Mouse (Mus musculus) MEL (cell line): ENCODE measurements around the gene Pcsk4. TPM values are rescaled to one million over a fixed set of nuclear protein-coding genes. Genes with fewer than 3 reads are reported as not detected.

Experiments
- DNase-seq: peaks from one replicate; pipeline ENCODE4 v3.0.0; 2011; ENCODE audit warnings: low read depth, low spot score
- H3K27ac ChIP-seq: 2 replicates; pipeline ENCODE4 v1.5.1; 2012; ENCODE audit warnings: low read depth, mild to moderate bottlenecking, control low read depth, low read length, moderate library complexity; ENCODE audit not compliant: control insufficient read depth
- H3K27me3 ChIP-seq, 2 experiments: fragments of 150-350 bp in 1 of 2; sonication (generic) in 1 of 2; 2 replicates each; pipeline ENCODE4 v1.6.1; 2012; ENCODE audit warnings: low read length in 2 of 2, mild to moderate bottlenecking in 2 of 2, improper control_type of control experiment in 1 of 2, moderate library complexity in 1 of 2; ENCODE audit not compliant: insufficient read depth in 2 of 2, control insufficient read depth in 1 of 2
- H3K36me3 ChIP-seq, 2 experiments: 2 replicates each; pipeline ENCODE4 v1.6.1; 2012 to 2014; ENCODE audit warnings: low read length in 2 of 2, improper control_type of control experiment in 1 of 2, inconsistent platforms in 1 of 2, mild to moderate bottlenecking in 1 of 2; ENCODE audit not compliant: insufficient read depth in 2 of 2, control insufficient read depth in 1 of 2
- H3K4me1 ChIP-seq, 2 experiments: fragments of 150-350 bp in 1 of 2; sonication (generic) in 1 of 2; 2 replicates each; pipeline ENCODE4 v1.6.1; 2012; ENCODE audit warnings: low read length in 2 of 2, improper control_type of control experiment in 1 of 2, mild to moderate bottlenecking in 1 of 2; ENCODE audit not compliant: insufficient read depth in 2 of 2, control insufficient read depth in 1 of 2
- H3K4me3 ChIP-seq, 2 experiments: fragments of 150-350 bp in 1 of 2; sonication (generic) in 1 of 2; 2 replicates each; pipeline ENCODE4 v1.5.1; 2012; ENCODE audit warnings: low read depth in 2 of 2, low read length in 2 of 2, mild to moderate bottlenecking in 2 of 2, moderate library complexity in 2 of 2, control low read depth in 1 of 2, improper control_type of control experiment in 1 of 2; ENCODE audit not compliant: control insufficient read depth in 1 of 2, insufficient read depth in 1 of 2
- H3K79me2 ChIP-seq: 2 replicates; pipeline ENCODE4 v1.6.1; 2012; ENCODE audit warnings: mild to moderate bottlenecking, low read length, moderate library complexity; ENCODE audit not compliant: control insufficient read depth, poor library complexity, insufficient read depth
- H3K9ac ChIP-seq: 2 replicates; pipeline ENCODE4 v1.6.1; 2012; ENCODE audit warnings: low read depth, mild to moderate bottlenecking, control low read depth, low read length, moderate library complexity; ENCODE audit not compliant: control insufficient read depth, poor library complexity, severe bottlenecking
- H3K9me3 ChIP-seq: fragments of 150-350 bp; sonication (generic); replicated peaks from 2 replicates; pipeline ENCODE4 v1.6.1; 2012; ENCODE audit warnings: mild to moderate bottlenecking, low read length, improper control_type of control experiment, moderate library complexity; ENCODE audit not compliant: insufficient read depth
- CHD2 ChIP-seq: IDR thresholded peaks from 2 replicates; pipeline ENCODE4 v1.6.1; 2011; ENCODE audit warnings: low read length, improper control_type of control experiment
- E2F4 ChIP-seq: IDR thresholded peaks from 2 replicates; pipeline ENCODE4 v1.6.1; 2011; ENCODE audit warnings: low read depth, low read length, improper control_type of control experiment, borderline replicate concordance
- ELF1 ChIP-seq: IDR thresholded peaks from 2 replicates; pipeline ENCODE4 v1.6.1; 2014; ENCODE audit warnings: low read depth, mild to moderate bottlenecking, inconsistent platforms, low read length, improper control_type of control experiment, moderate library complexity
- ETS1 ChIP-seq: IDR thresholded peaks from 2 replicates; pipeline ENCODE4 v1.6.1; 2012; ENCODE audit warnings: low read depth, mild to moderate bottlenecking, inconsistent platforms, low read length, improper control_type of control experiment, moderate library complexity
- HCFC1 ChIP-seq: IDR thresholded peaks from 2 replicates; pipeline ENCODE4 v1.6.1; 2012; ENCODE audit warnings: low read depth, mild to moderate bottlenecking, inconsistent platforms, low read length, improper control_type of control experiment, moderate library complexity
- KAT2A ChIP-seq: conservative IDR thresholded peaks from 2 replicates; pipeline ENCODE4 v1.6.1; 2012; ENCODE audit warnings: low read depth, low read length, improper control_type of control experiment, inconsistent platforms
- MAFK ChIP-seq: IDR thresholded peaks from 2 replicates; pipeline ENCODE4 v1.6.1; 2011; ENCODE audit warnings: low read depth, mild to moderate bottlenecking, low read length, improper control_type of control experiment, borderline replicate concordance
- MAX ChIP-seq: IDR thresholded peaks from 2 replicates; pipeline ENCODE4 v1.6.1; 2011; ENCODE audit warnings: low read length, improper control_type of control experiment
- MXI1 ChIP-seq: IDR thresholded peaks from 2 replicates; pipeline ENCODE4 v1.6.1; 2011; ENCODE audit warnings: mild to moderate bottlenecking, low read depth, low read length, improper control_type of control experiment
- MYC ChIP-seq: IDR thresholded peaks from 2 replicates; pipeline ENCODE4 v1.6.1; 2011; ENCODE audit warnings: low read depth, mild to moderate bottlenecking, low read length, improper control_type of control experiment, moderate library complexity
- NELFE ChIP-seq: IDR thresholded peaks from 2 replicates; pipeline ENCODE4 v1.6.1; 2011; ENCODE audit warnings: low read depth, low read length, improper control_type of control experiment
- POLR2AphosphoS5 ChIP-seq: IDR thresholded peaks from 2 replicates; pipeline ENCODE4 v1.6.1; 2012; ENCODE audit warnings: low read depth, borderline replicate concordance, mild to moderate bottlenecking, inconsistent platforms, low read length, moderate library complexity, mixed read lengths
- SMC3 ChIP-seq: IDR thresholded peaks from 2 replicates; pipeline ENCODE4 v1.6.1; 2011; ENCODE audit warnings: low read depth, low read length, improper control_type of control experiment
- TAL1 ChIP-seq: IDR thresholded peaks from 2 replicates; pipeline ENCODE4 v1.6.1; 2012; ENCODE audit warnings: mild to moderate bottlenecking, inconsistent platforms, low read length, moderate library complexity, mixed read lengths
- UBTF ChIP-seq: IDR thresholded peaks from 2 replicates; pipeline ENCODE4 v1.6.1; 2012; ENCODE audit warnings: low read depth, mild to moderate bottlenecking, inconsistent platforms, low read length, improper control_type of control experiment, moderate library complexity, borderline replicate concordance; ENCODE audit not compliant: insufficient read depth
- USF2 ChIP-seq, 2 experiments: IDR thresholded peaks; 2 replicates each; pipeline ENCODE4 v1.6.1; 2011 to 2012; ENCODE audit warnings: improper control_type of control experiment in 2 of 2, low read length in 2 of 2, borderline replicate concordance in 1 of 2, inconsistent platforms in 1 of 2, low read depth in 1 of 2, mild to moderate bottlenecking in 1 of 2; ENCODE audit not compliant: insufficient read depth in 1 of 2
- ZKSCAN1 ChIP-seq: IDR thresholded peaks from 2 replicates; pipeline ENCODE4 v1.6.1; 2012; ENCODE audit warnings: low read depth, mild to moderate bottlenecking, inconsistent platforms, low read length, improper control_type of control experiment, moderate library complexity
- ZMIZ1 ChIP-seq: IDR thresholded peaks from 2 replicates; pipeline ENCODE4 v1.6.1; 2012; ENCODE audit warnings: low read depth, mild to moderate bottlenecking, inconsistent platforms, low read length, improper control_type of control experiment, moderate library complexity
- ZNF384 ChIP-seq: IDR thresholded peaks from 2 replicates; pipeline ENCODE4 v1.6.1; 2012; ENCODE audit warnings: low read depth, mild to moderate bottlenecking, inconsistent platforms, low read length, improper control_type of control experiment
- polyA plus RNA-seq, 2 experiments: library from polyadenylated mRNA; stranded (reverse) in 1 of 2; unstranded in 1 of 2; fragments of >175 nt in 1 of 2; fragments of >200 nt in 1 of 2; gene quantifications; 2 replicates each; pipeline versions ENCODE4 v1.2.1 to v1.2.4; 2012; ENCODE audit warnings: low replicate concordance in 2 of 2, low read depth in 1 of 2; ENCODE audit not compliant: insufficient read length in 2 of 2, insufficient read depth in 1 of 2, missing spikeins in 1 of 2
- total RNA-seq: library from RNA; depleted of rRNA; stranded (reverse); fragments of 300-350 nt; gene quantifications from 2 replicates; pipeline ENCODE4 v1.2.3, GENCODE M21; 2012; rRNA removed

The Pcsk4 gene
- total and polyA plus RNA-seq, 3 experiments, result 6.5 to 23.1 TPM; not detected in 1

DNA sequence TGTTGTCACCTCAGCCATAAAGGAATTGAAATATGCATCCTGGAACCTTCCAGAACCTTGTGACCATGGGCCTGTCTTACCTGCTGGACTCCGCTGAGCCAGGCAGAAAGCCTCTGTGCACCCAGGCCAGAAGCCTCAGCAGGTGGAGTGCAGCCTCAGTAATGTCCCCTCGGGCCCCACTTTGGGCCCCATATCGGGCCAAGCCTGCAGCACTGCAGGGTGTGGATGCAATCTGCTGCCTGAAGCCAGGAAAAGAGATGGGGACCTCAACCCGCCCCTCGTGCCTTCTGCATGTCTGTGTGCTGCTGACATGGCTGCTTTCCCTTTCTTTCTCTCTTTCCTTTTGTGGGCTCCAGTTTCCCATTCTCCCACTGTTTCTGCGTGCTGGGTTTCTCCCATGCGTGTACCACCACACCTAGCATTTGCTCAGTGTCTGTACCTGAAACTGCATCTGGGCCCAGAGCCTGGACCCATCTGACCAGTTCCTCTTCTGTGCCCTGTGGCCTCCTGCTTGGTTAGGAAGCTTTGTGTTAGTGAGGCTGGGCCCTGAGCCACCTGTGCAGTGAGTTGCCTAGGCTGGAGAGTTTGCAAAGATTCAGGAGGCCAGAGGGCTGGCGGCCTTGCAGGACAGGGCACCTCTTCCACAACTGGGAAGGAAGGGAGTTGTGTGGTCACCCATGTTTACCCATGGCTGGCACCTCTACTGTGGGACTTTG lies 57.3 kb downstream of the Pcsk4 start:
- TF ChIP-seq NELFE (no peak), MXI1 (no peak), MYC (no peak), POLR2AphosphoS5 (no peak), ZKSCAN1 (no peak), MAFK (no peak), ELF1 (no peak), HCFC1 (no peak), UBTF (no peak), ZNF384 (no peak), MAX (no peak), KAT2A (no peak), ETS1 (no peak), ZMIZ1 (no peak), CHD2 (no peak), USF2 (IDR thresholded peaks at IDR 0.05; ENCODE audit: borderline replicate concordance in 1 of 2, insufficient read depth in 1 of 2, low read depth in 1 of 2, low read length in 2 of 2) (no peak), SMC3 (no peak), E2F4 (no peak), TAL1 (no peak)
- peaks cover 3 to 9% of the 10 kb centered on the region in 2 experiments; a peak in 2 of 4 replicates for H3K4me1 ChIP-seq
- H3K27me3 ChIP-seq, result no peaks in the 10 kb centered on the region
- no peak overlapping the region for H3K9ac ChIP-seq
- H3K9me3 ChIP-seq, result no peaks in the 10 kb centered on the region
- H3K27ac ChIP-seq, result no peak overlapping the region
- DNase-seq, result no peak
- peaks cover 4 to 9% of the 10 kb centered on the region in 2 experiments for H3K36me3 ChIP-seq
- H3K4me3 ChIP-seq, result no peak overlapping the region
- peaks cover 62% of the 10 kb centered on the region for H3K79me2 ChIP-seq

Other genes starting within 250 kb of the Pcsk4 start
- gene Sbno2, start 223.9 kb downstream of the Pcsk4 start, total RNA-seq, result 14.6 and 15.8 TPM in 2 replicates
- 10 to 100 TPM in 1 of 2 experiments, not detected in 1; 29.0 TPM for gene Sbno2, start 223.9 kb downstream of the Pcsk4 start, polyA plus RNA-seq
- 77.8 and 108 TPM in 2 replicates for gene Stk11, start 213.7 kb downstream of the Pcsk4 start, total RNA-seq
- gene Stk11, start 213.7 kb downstream of the Pcsk4 start, polyA plus RNA-seq, result 100 to 1,000 TPM in 1 of 2 experiments, not detected in 1; 188 TPM
- gene Atp5d, start 190.9 kb downstream of the Pcsk4 start, total RNA-seq, result 308 and 324 TPM in 2 replicates
- 100 to 1,000 TPM; 300 to 657 TPM for gene Atp5d, start 190.9 kb downstream of the Pcsk4 start, polyA plus RNA-seq
- 4.8 and 6.8 TPM in 2 replicates for gene Cbarp, start 188.7 kb downstream of the Pcsk4 start, total RNA-seq
- gene Cbarp, start 188.7 kb downstream of the Pcsk4 start, polyA plus RNA-seq, result 10 to 100 TPM in 1 of 2 experiments, not detected in 1; 19.3 TPM
- 8.1 and 8.3 TPM in 2 replicates for gene Midn, start 181.2 kb downstream of the Pcsk4 start, total RNA-seq
- gene Midn, start 181.2 kb downstream of the Pcsk4 start, polyA plus RNA-seq, result 10 to 100 TPM in 1 of 2 experiments, not detected in 1; 26.7 TPM
- gene Cirbp, start 163.5 kb downstream of the Pcsk4 start, total RNA-seq, result 21.2 and 27.2 TPM in 2 replicates
- 10 to 100 TPM in 1 of 2 experiments, not detected in 1; 56.6 TPM for gene Cirbp, start 163.5 kb downstream of the Pcsk4 start, polyA plus RNA-seq
- 16.9 and 17.7 TPM in 2 replicates for gene 1600002K03Rik, start 156.6 kb downstream of the Pcsk4 start, total RNA-seq
- 10 to 100 TPM in 1 of 2 experiments, not detected in 1; 11.4 TPM for gene 1600002K03Rik, start 156.6 kb downstream of the Pcsk4 start, polyA plus RNA-seq
- gene Efna2, start 150.0 kb downstream of the Pcsk4 start, total RNA-seq, result 0.12 TPM in 1 of 2 replicates, not detected in the other
- gene Efna2, start 150.0 kb downstream of the Pcsk4 start, polyA plus RNA-seq, result 1 to 10 TPM in 1 of 2 experiments, not detected in 1; 2.8 TPM
- 34.8 and 35.3 TPM in 2 replicates for gene Mum1, start 103.1 kb downstream of the Pcsk4 start, total RNA-seq
- gene Mum1, start 103.1 kb downstream of the Pcsk4 start, polyA plus RNA-seq, result 10 to 100 TPM; 34.0 to 55.2 TPM
- gene Ndufs7, start 80.4 kb downstream of the Pcsk4 start, total RNA-seq, result 341 and 377 TPM in 2 replicates
- 100 to 1,000 TPM in 1 of 2 experiments, not detected in 1; 458 TPM for gene Ndufs7, start 80.4 kb downstream of the Pcsk4 start, polyA plus RNA-seq
- gene Gamt, start 68.5 kb downstream of the Pcsk4 start, total RNA-seq, result 4.1 and 6.0 TPM in 2 replicates
- gene Gamt, start 68.5 kb downstream of the Pcsk4 start, polyA plus RNA-seq, result 1 to 10 TPM in 1 of 2 experiments, not detected in 1; 8.4 TPM
- gene Dazap1, start 68.0 kb downstream of the Pcsk4 start, total RNA-seq, result 159 and 166 TPM in 2 replicates
- 100 to 1,000 TPM in 1 of 2 experiments, not detected in 1; 236 TPM for gene Dazap1, start 68.0 kb downstream of the Pcsk4 start, polyA plus RNA-seq
- gene Rps15, start 37.0 kb downstream of the Pcsk4 start, total RNA-seq, result 3,963 and 4,320 TPM in 2 replicates
- 1,000 to 10,000 TPM; 1,331 to 3,905 TPM for gene Rps15, start 37.0 kb downstream of the Pcsk4 start, polyA plus RNA-seq
- 0.39 and 0.58 TPM in 2 replicates for gene Apc2, start 33.5 kb downstream of the Pcsk4 start, total RNA-seq
- gene Apc2, start 33.5 kb downstream of the Pcsk4 start, polyA plus RNA-seq, result 1 to 10 TPM in 1 of 2 experiments, not detected in 1; 1.2 TPM
- gene 2310011J03Rik, start 9.0 kb downstream of the Pcsk4 start, total RNA-seq, result 68.9 and 81.5 TPM in 2 replicates
- gene 2310011J03Rik, start 9.0 kb downstream of the Pcsk4 start, polyA plus RNA-seq, result 10 to 100 TPM in 1 of 2 experiments, not detected in 1; 65.7 TPM
- gene Reep6, start 455 bp upstream of the Pcsk4 start, total RNA-seq, result 3.1 and 3.2 TPM in 2 replicates
- 10 to 100 TPM in 1 of 2 experiments, not detected in 1; 27.9 TPM for gene Reep6, start 455 bp upstream of the Pcsk4 start, polyA plus RNA-seq
- gene Adamtsl5, start 18.9 kb upstream of the Pcsk4 start, total RNA-seq, result 2.4 and 3.9 TPM in 2 replicates
- gene Adamtsl5, start 18.9 kb upstream of the Pcsk4 start, polyA plus RNA-seq, result 10 to 100 TPM in 1 of 2 experiments, not detected in 1; 16.5 TPM
- gene Plk5, start 27.0 kb upstream of the Pcsk4 start, total RNA-seq, result 0.19 TPM in 1 of 2 replicates, not detected in the other
- gene Plk5, start 27.0 kb upstream of the Pcsk4 start, polyA plus RNA-seq, result under 1 TPM in 1 of 2 experiments, not detected in 1; 0.19 TPM
- gene Mex3d, start 58.2 kb upstream of the Pcsk4 start, total RNA-seq, result 14.1 and 15.6 TPM in 2 replicates
- gene Mex3d, start 58.2 kb upstream of the Pcsk4 start, polyA plus RNA-seq, result 10 to 100 TPM in 1 of 2 experiments, not detected in 1; 18.8 TPM
- gene Mbd3, start 70.1 kb upstream of the Pcsk4 start, total RNA-seq, result 81.4 and 86.9 TPM in 2 replicates
- gene Mbd3, start 70.1 kb upstream of the Pcsk4 start, polyA plus RNA-seq, result 100 to 1,000 TPM in 1 of 2 experiments, not detected in 1; 289 TPM
- gene Uqcr11, start 77.3 kb upstream of the Pcsk4 start, total RNA-seq, result 879 and 935 TPM in 2 replicates
- 100 to 1,000 TPM in 1 of 2 experiments, not detected in 1; 481 TPM for gene Uqcr11, start 77.3 kb upstream of the Pcsk4 start, polyA plus RNA-seq
- 113 and 125 TPM in 2 replicates for gene Tcf3, start 104.1 kb upstream of the Pcsk4 start, total RNA-seq
- 100 to 1,000 TPM in 1 of 2 experiments, not detected in 1; 258 TPM for gene Tcf3, start 104.1 kb upstream of the Pcsk4 start, polyA plus RNA-seq
- not detected in 2 replicates for gene Onecut3, start 165.3 kb upstream of the Pcsk4 start, total RNA-seq
- not detected for gene Onecut3, start 165.3 kb upstream of the Pcsk4 start, polyA plus RNA-seq
- gene Atp8b3, start 209.6 kb upstream of the Pcsk4 start, total RNA-seq, result 0.03 TPM in 1 of 2 replicates, not detected in the other
- gene Atp8b3, start 209.6 kb upstream of the Pcsk4 start, polyA plus RNA-seq, result under 1 TPM in 1 of 2 experiments, not detected in 1; 0.13 TPM
- gene Rexo1, start 232.1 kb upstream of the Pcsk4 start, total RNA-seq, result 14.3 and 14.7 TPM in 2 replicates
- gene Rexo1, start 232.1 kb upstream of the Pcsk4 start, polyA plus RNA-seq, result 10 to 100 TPM in 1 of 2 experiments, not detected in 1; 54.6 TPM
- gene Klf16, start 247.8 kb upstream of the Pcsk4 start, total RNA-seq, result 30.0 and 37.1 TPM in 2 replicates
- 10 to 100 TPM in 1 of 2 experiments, not detected in 1; 51.1 TPM for gene Klf16, start 247.8 kb upstream of the Pcsk4 start, polyA plus RNA-seq